Comparison of ENCODE assay signal across 17 mouse cellular contexts in the genomic region with DNA sequence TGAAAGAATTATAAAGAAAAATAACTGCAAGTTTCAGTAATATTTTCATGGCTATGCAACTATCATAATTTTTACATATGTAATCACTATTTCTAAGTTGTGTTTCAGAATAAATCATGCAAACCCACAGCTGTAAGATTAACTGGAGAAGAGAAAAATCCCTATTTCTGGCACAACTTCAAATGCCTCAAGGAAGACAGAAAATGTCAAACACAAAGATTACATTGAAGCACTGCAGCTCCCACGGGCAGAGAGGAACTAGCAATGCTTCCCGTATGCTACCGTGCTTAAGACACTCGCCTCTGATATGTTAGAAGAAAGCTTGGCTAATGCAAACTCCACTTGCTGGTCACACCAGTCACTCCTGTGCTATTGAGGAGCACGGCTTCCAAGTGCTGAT.
DNase-seq lines count a peak whose midpoint lies in the region; ATAC-seq and TF ChIP-seq lines count a peak whose summit lies in the region.
"Had no signal": no experiment of that assay in that cellular context is flagged by ENCODE, and none has a peak within 500 bp of the region (broad histone marks: within the 10 kb centered on the region; RNA-seq: fewer than 3 reads in every experiment).

No protein-coding gene starts in this region.

- TF ChIP-seq POLR2A in heart, adult 2 months (IDR thresholded peaks at IDR 0.05; ENCODE audit: insufficient read depth, low read depth, low read length), result no peak

- ATAC-seq in heart, embryonic 12.5 days (ENCODE audit: insufficient number of reproducible peaks, low FRiP score), result no peak
- no peak for ATAC-seq in lung, embryonic 14.5 days (ENCODE audit: insufficient read depth)
- ATAC-seq: forebrain, embryonic 13.5 days; forebrain, postnatal 0 days; hindbrain, postnatal 0 days had no signal

- peaks cover 11% of the 10 kb centered on the region for H3K4me1 ChIP-seq in heart, embryonic 12.5 days (replicated peaks)
- H3K4me1 ChIP-seq in heart, adult 2 months (ENCODE audit: control insufficient read depth, insufficient read depth, low read length), result no peaks in the 10 kb centered on the region
- H3K4me1 ChIP-seq in lung, embryonic 14.5 days (ENCODE audit: insufficient read depth), result no peaks in the 10 kb centered on the region
- H3K4me1 ChIP-seq: forebrain, embryonic 13.5 days; hindbrain, embryonic 13.5 days had no signal

- no peaks in the 10 kb centered on the region for H3K9me3 ChIP-seq in heart, embryonic 12.5 days (replicated peaks)
- no peaks in the 10 kb centered on the region for H3K9me3 ChIP-seq in lung, embryonic 14.5 days (ENCODE audit: low read depth, low read length)
- H3K9me3 ChIP-seq: embryonic facial prominence, embryonic 13.5 days; forebrain, embryonic 13.5 days; hindbrain, embryonic 13.5 days had no signal

- no peak for DNase-seq in heart, adult 2 months
- peak; percentile 79 for DNase-seq in lung, embryonic 14.5 days
- DNase-seq in lung, adult 18-20 months, result no peak
- DNase-seq in brain, adult 2 months (ENCODE audit: low read depth, low spot score), result peak; percentile 36
- peak; percentile 9 for DNase-seq in telencephalon, adult 2 months (ENCODE audit: low read depth, low spot score)
- DNase-seq: adrenal gland, adult 8-10 months; cerebellum, adult 11-12 months; cerebellum, adult 9-10 months; cerebellum, postnatal 25 days; forebrain, postnatal 0 days; gastrocnemius, postnatal 14 days; kidney, adult 11 months had no signal

- no peak overlapping the region for H3K9ac ChIP-seq in heart, embryonic 12.5 days
- H3K9ac ChIP-seq in heart, adult 2 months (ENCODE audit: low read depth, low read length), result no peak overlapping the region
- H3K9ac ChIP-seq in lung, embryonic 14.5 days, result no peak overlapping the region
- H3K9ac ChIP-seq: embryonic facial prominence, embryonic 13.5 days; forebrain, embryonic 13.5 days; forebrain, postnatal 0 days; hindbrain, embryonic 13.5 days had no signal

- no peaks in the 10 kb centered on the region for H3K27me3 ChIP-seq in heart, embryonic 12.5 days (replicated peaks)
- no peaks in the 10 kb centered on the region for H3K27me3 ChIP-seq in heart, adult 2 months (ENCODE audit: control insufficient read depth, insufficient read depth, low read length)
- H3K27me3 ChIP-seq in lung, embryonic 14.5 days (ENCODE audit: insufficient read depth, low read length), result no peaks in the 10 kb centered on the region
- H3K27me3 ChIP-seq: embryonic facial prominence, embryonic 13.5 days; forebrain, embryonic 13.5 days; hindbrain, embryonic 13.5 days had no signal

- H3K27ac ChIP-seq in heart, embryonic 12.5 days (ENCODE audit: poor library complexity, severe bottlenecking), result 0 out of 2 replicates have a peak overlapping the region, but pooled peaks have one; percentile 44
- H3K27ac ChIP-seq in heart, adult 2 months, result no peak overlapping the region
- H3K27ac ChIP-seq in lung, embryonic 14.5 days (ENCODE audit: low read depth), result no peak overlapping the region
- H3K27ac ChIP-seq: embryonic facial prominence, embryonic 13.5 days; forebrain, embryonic 13.5 days; hindbrain, embryonic 13.5 days; hindbrain, postnatal 0 days had no signal

- H3K4me3 ChIP-seq in heart, embryonic 12.5 days, result no peak overlapping the region
- no peak overlapping the region for H3K4me3 ChIP-seq in heart, adult 2 months
- H3K4me3 ChIP-seq in lung, embryonic 14.5 days (ENCODE audit: low read depth, low read length), result no peak overlapping the region
- H3K4me3 ChIP-seq: embryonic facial prominence, embryonic 13.5 days; forebrain, embryonic 13.5 days; hindbrain, embryonic 13.5 days had no signal

- no peak overlapping the region for H3K4me2 ChIP-seq in heart, embryonic 12.5 days
- H3K4me2 ChIP-seq in lung, embryonic 14.5 days, result no peak overlapping the region
- H3K4me2 ChIP-seq: embryonic facial prominence, embryonic 13.5 days; forebrain, embryonic 13.5 days; hindbrain, embryonic 13.5 days had no signal

- intact Hi-C loops in heart, adult 2 months (cut with DNase I), result no loop called here

- TF ChIP-seq CTCF in heart, adult 2 months (IDR thresholded peaks at IDR 0.05), result no peak
- TF ChIP-seq CTCF in lung, embryonic 14.5 days (IDR thresholded peaks at IDR 0.05; ENCODE audit: low read depth), result no peak

- 43% methylated on average over 5 of the region's 5 CpGs for WGBS in heart, embryonic 12.5 days
- 59% methylated on average over 5 of the region's 5 CpGs for WGBS in heart, adult 2 months
- WGBS in lung, embryonic 14.5 days, result 14% methylated on average over 5 of the region's 5 CpGs

- H3K79me2 ChIP-seq in heart, adult 2 months (replicated peaks; ENCODE audit: control insufficient read depth, insufficient read depth, low read length), result no peaks in the 10 kb centered on the region

- no peak for TF ChIP-seq EP300 in heart, adult 2 months (IDR thresholded peaks at IDR 0.05; ENCODE audit: insufficient read depth, low read depth, low read length)

- no peaks in the 10 kb centered on the region for H3K36me3 ChIP-seq in heart, embryonic 12.5 days
- H3K36me3 ChIP-seq in heart, adult 2 months (ENCODE audit: control insufficient read depth, insufficient read depth, low read length), result no peaks in the 10 kb centered on the region
- H3K36me3 ChIP-seq in lung, embryonic 14.5 days (ENCODE audit: insufficient read depth), result no peaks in the 10 kb centered on the region
- H3K36me3 ChIP-seq: embryonic facial prominence, embryonic 13.5 days; hindbrain, embryonic 13.5 days had no signal

Comparison
In these comparisons a context has a peak if more than half of its experiments do, and no peak if none do; other contexts are left out.
1. DNase-seq: peak in lung, embryonic 14.5 days (single experiment), brain, adult 2 months (single experiment) and telencephalon, adult 2 months (single experiment); none in heart, adult 2 months (0 of 2) and lung, adult 18-20 months (0 of 2).